Mouse (Mus musculus): Measurements from ENCODE around the gene Esp34. TPM values are rescaled to one million over a fixed set of nuclear protein-coding genes. Genes with fewer than 3 reads are reported as not detected.

Gene Esp34
- total RNA-seq (2021), result not detected
- long read RNA-seq, experiment 1, result 0 reads
- long read RNA-seq, experiment 2, result 0 reads

DNA sequence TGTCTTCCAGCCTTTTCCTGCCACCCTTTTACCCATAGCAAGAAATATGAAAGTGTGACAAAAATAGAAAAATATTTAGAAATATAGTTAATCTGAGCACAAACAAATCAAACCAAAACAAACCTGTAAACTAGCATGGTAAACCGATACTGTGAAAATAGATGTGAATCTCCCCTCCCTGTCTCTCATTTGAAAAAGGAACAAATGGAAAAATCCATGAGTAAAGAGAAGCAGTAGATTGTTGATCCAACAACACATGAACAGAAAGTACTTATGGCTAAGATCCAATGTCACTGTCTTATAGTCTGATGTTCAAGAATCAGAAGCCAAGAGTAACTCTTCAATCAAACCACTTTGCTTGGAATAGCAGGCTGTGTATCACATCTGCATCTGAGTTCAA is at the start of gene Esp34:
Esp34 (plus strand) TSS at position 301 of the 400 bp plus-strand sequence.
- no peak for DNase-seq

DNA sequence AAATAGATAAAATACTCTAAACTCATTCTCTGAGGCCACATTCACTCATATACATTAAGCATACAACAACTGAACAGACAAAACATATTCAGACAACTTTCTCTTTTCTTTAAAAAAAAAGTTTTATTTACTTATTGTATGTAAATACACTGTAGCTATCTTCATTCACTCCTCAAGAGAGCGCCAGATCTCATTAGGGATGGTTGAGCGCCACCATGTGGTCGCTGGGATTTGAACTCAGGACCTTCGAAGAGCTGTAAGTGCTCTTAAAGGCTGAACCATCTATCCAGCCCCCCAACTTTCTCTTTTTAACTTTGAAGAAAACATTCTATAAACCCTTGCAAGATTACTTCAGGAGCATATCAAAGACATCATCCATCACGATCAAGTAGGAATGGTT is 8.5 kb downstream of the Esp34 start:
- no peak for DNase-seq

Other genes starting within 250 kb of the Esp34 start
- not detected for gene Olfr137, start 246.6 kb upstream of the Esp34 start, total RNA-seq (2021)
- gene Olfr136, start 224.4 kb upstream of the Esp34 start, total RNA-seq (2021), result not detected
- not detected for gene Esp36, start 134.0 kb upstream of the Esp34 start, total RNA-seq (2021)
- not detected for gene Esp31, start 85.3 kb downstream of the Esp34 start, total RNA-seq (2021)